Mouse (Mus musculus) midbrain, embryonic 14.5 days (tissue): ENCODE results near the gene Crip2. TPM values are rescaled to one million over a fixed set of nuclear protein-coding genes. Genes with fewer than 3 reads are reported as not detected.

ENCODE experiments used
- ATAC-seq: fragments of 200-750 bp; cut with Nextera tagmentation; 2 replicates; pipeline ENCODE4 v1.8.0; 2017; ENCODE audit warnings: moderate number of reproducible peaks, moderate library complexity; ENCODE audit not compliant: low FRiP score, low TSS enrichment
- DNase-seq: peaks from one replicate; pipeline ENCODE4 v3.0.0-alpha.2; 2015
- H3K27ac ChIP-seq: fragments of 300-500 bp; sonication (generic); replicated peaks from 2 replicates; pipeline ENCODE4 v1.5.1; 2014; ENCODE audit warnings: mild to moderate bottlenecking, low read depth, low read length, moderate library complexity
- H3K27me3 ChIP-seq: fragments of 300-500 bp; sonication (generic); 2 replicates; pipeline ENCODE4 v1.6.1; 2014; ENCODE audit warnings: low read length, control low read depth, mixed read lengths; ENCODE audit not compliant: control insufficient read depth, insufficient read depth
- H3K36me3 ChIP-seq: fragments of 300-500 bp; sonication (generic); 2 replicates; pipeline ENCODE4 v1.6.1; 2014; ENCODE audit warnings: low read length, control low read depth; ENCODE audit not compliant: control insufficient read depth, insufficient read depth
- H3K4me1 ChIP-seq: fragments of 300-500 bp; sonication (generic); 2 replicates; pipeline ENCODE4 v1.6.1; 2014; ENCODE audit warnings: mild to moderate bottlenecking, antibody characterized with exemption, low read length, control low read depth; ENCODE audit not compliant: control insufficient read depth, insufficient read depth
- H3K4me2 ChIP-seq: fragments of 300-500 bp; sonication (generic); 2 replicates; pipeline ENCODE4 v1.6.1; 2014; ENCODE audit warnings: mild to moderate bottlenecking, low read length, moderate library complexity
- H3K4me3 ChIP-seq: fragments of 300-500 bp; sonication (generic); replicated peaks from 2 replicates; pipeline ENCODE4 v1.5.1; 2014; ENCODE audit warnings: low read depth, low read length
- H3K9ac ChIP-seq: fragments of 300-500 bp; sonication (generic); replicated peaks from 2 replicates; pipeline ENCODE4 v1.6.1; 2014; ENCODE audit warnings: mild to moderate bottlenecking, low read length, moderate library complexity
- H3K9me3 ChIP-seq: fragments of 300-500 bp; sonication (generic); 2 replicates; pipeline ENCODE4 v1.6.1; 2016; ENCODE audit warnings: low read length, control low read depth, mixed read lengths; ENCODE audit not compliant: control insufficient read depth
- WGBS: fragments of 180-500 bp; shearing (Covaris S2); extraction: QIAGEN DNeasy Blood & Tissue Kit; methylation state at CpG from one replicate; pipeline ENCODE4 v1.1.7; 2014; 5-methylcytosine and 5-hydroxymethylcytosine counted together
- polyA plus RNA-seq: library from polyadenylated mRNA; unstranded; fragments of >200 nt; fragmentation: Nextera tagmentation; extraction: Ambion mirVana; gene quantifications from 2 replicates; pipeline ENCODE4 v1.2.1, GENCODE M21; 2014

Crip2 gene
- polyA plus RNA-seq, 1 experiment from 2014 or later: 297 TPM

DNA sequence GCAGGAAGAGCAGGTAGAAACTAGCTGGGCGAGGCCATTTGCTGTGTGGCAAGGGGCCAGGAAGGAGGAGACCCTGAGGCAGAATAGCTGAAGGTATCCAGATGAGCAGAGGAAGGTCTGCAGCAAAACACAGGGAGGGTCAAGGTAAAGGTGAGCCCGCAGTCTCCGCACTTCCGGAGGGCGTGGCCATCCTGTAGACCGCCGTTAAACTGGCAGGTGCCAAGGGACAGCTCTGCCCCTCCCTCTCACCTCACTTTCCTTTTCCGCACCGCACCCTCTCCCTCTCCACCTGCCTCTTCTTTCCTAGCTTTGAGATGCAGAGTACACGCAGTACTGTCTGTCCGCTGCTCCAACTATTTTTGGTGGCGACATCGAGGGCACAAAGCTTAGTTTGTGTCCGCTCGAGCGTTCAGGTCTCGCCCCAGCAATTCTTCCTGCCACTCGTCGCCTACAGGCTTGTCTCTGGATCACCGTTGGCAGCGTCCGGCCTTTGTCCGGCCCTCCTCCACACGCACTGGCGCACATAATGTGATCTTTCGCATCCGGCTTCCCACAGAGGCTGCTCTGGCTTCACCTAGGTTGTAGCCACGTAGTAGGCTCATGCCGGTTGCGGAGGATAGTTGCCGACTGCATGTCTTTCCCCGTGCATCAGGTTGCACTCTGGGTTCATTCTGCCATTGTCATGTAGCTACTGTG lies 15.2 kb downstream of the Crip2 start:
- Histone ChIP-seq H3K9ac (peak overlapping the region; percentile 47), H3K9me3 (no peaks in the 10 kb centered on the region), H3K4me1 (peaks cover 20% of the 10 kb centered on the region), H3K4me2 (peak overlapping the region; percentile 75), H3K36me3 (no peaks in the 10 kb centered on the region), H3K27me3 (peaks cover 14% of the 10 kb centered on the region; the same call in 1 of the 2 replicates), H3K27ac (peak overlapping the region; percentile 61), H3K4me3 (peak overlapping the region; percentile 61)
- WGBS: 5% methylated on average over 32 of the region's 32 CpGs
- DNase-seq (no peak), ATAC-seq (peak; percentile 3; the same call in 1 of the 2 replicates)

DNA sequence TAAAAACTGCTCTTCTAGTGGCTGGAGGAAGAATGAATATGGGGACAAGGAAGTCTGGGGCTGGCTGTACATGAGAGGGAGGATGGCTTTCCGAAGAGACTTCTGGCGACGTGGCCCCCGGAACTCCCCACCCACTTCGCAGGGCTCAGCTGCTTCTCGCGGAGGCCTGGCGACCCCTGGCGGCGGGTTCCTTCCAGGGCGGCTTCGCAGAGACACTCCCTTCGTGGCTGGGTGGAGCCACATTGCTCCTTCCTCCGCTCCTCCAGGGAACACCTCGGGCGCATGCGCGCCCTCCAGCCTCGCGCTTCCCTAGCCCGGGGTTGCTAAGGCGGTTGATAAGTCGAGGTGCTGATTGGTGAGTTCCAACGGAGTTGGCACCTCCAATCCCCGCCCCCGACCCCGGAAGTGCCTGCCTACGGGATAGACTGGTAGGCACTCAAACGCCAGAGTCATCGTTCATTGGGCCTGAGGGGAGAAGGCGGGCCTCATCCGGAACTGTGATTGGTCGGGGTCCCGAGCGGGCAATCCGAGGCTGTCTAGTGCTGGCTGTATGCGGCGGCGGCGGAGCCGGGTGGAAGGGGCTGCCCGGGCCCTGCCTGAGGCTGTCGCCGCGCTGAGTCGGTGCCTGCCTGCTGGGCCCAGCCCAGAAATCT lies 16.0 kb downstream of the Crip2 start, which contains the start of gene Tedc1:
TSS of gene Tedc1 (plus strand) at position 535 of the 653 bp plus-strand sequence.
- under 1% methylated on average over 46 of the region's 46 CpGs for WGBS

DNA sequence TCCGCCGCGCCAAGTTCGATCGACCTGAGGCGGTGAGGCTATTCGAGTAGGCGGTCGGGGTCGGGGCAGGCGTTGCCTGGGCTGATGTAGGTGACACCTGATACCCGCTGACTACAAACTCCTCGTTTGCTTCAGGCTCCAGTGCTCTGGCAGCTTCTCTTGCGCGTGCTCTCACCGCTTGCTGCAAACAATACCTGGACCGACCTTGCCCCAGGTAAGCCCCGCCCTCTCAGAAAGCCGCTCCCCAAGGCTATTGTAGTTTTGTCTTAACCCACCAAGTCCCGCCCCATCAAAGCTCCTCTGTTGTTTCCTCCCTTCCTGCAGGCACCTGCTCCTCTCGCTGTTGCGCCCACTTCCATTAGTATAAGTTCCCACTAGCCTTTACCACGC lies 16.5 kb downstream of the Crip2 start:
- Histone ChIP-seq H3K9ac (peak overlapping the region; percentile 48), H3K27me3 (peaks cover 5% of the 10 kb centered on the region; the same call in 1 of the 2 replicates), H3K36me3 (no peaks in the 10 kb centered on the region), H3K4me3 (peak overlapping the region; percentile 61), H3K27ac (no peak overlapping the region), H3K4me2 (peak overlapping the region; percentile 85), H3K4me1 (peaks cover 19% of the 10 kb centered on the region), H3K9me3 (no peaks in the 10 kb centered on the region)
- ATAC-seq: no peak
- no peak for DNase-seq
- under 1% methylated on average over 23 of the region's 23 CpGs for WGBS

More for the DNA sequence above, 16.0 kb downstream of the Crip2 start, which contains the start of gene Tedc1:
- ATAC-seq (peak; percentile 97), DNase-seq (peak; percentile 100)
- peak within 1 kb of the TSS; percentile 48 for H3K9ac ChIP-seq
- peak within 1 kb of the TSS; percentile 61 for H3K4me3 ChIP-seq
- peaks cover 20% of the 10 kb centered on the region for H3K4me1 ChIP-seq
- peaks cover 10% of the 10 kb centered on the region; the same call in 1 of the 2 replicates for H3K27me3 ChIP-seq
- peak within 1 kb of the TSS; percentile 85 for H3K4me2 ChIP-seq
- H3K27ac ChIP-seq: peak within 1 kb of the TSS; percentile 61
- no peaks in the 10 kb centered on the region for H3K36me3 ChIP-seq
- H3K9me3 ChIP-seq: no peaks in the 10 kb centered on the region

DNA sequence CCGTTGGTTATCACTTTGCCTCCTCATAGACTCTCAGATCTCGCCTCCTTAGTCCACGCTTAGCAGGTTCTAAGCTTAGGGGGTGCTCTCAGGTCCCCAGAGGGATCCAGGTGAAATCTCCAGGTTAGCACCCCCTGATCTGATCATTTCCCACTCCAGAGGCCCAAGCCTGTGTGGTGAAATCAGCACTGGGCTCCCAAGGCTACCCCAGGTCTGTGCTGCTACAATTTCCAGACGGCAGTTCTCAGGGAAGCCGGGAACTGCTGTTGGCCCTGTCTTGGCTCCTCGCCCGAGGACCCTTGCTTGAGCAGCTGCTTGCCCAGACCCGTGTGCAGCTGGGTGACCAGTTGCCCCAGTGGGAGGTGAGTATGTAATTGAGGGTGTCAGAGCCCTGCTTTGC lies 17.0 kb downstream of the Crip2 start:
- no peak for ATAC-seq
- 28% methylated on average over 8 of the region's 8 CpGs for WGBS
- Histone ChIP-seq H3K27me3 (peaks cover 4% of the 10 kb centered on the region; the same call in 1 of the 2 replicates), H3K4me1 (peaks cover 15% of the 10 kb centered on the region), H3K36me3 (0 out of 2 replicates have a peak, but pooled peaks cover 3% of the 10 kb centered on the region), H3K4me2 (peak overlapping the region; percentile 85), H3K9me3 (no peaks in the 10 kb centered on the region), H3K4me3 (peak overlapping the region; percentile 61), H3K27ac (no peak overlapping the region), H3K9ac (peak overlapping the region; percentile 48)
- no peak for DNase-seq

DNA sequence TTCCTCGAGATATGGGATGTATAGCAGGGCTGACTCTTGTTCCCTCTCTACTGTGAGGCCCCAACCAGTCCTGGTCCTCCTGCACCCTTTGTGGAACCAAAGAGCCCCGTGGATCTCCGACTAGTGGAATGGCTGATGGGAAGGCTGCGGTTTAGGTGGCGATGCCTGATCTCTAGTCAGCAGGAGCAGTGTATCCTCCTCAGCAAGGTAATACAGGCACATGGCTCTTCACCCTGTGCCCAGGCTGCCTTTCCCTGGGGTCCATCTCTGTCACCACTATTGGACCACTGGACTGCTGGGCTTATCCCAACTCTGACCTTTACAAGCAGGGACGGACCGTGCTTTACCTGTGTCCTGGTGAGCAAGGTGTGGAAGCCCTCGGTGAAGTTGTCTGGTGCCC lies 17.5 kb downstream of the Crip2 start:
- Histone ChIP-seq H3K27ac (no peak overlapping the region), H3K9ac (no peak overlapping the region), H3K4me2 (no peak overlapping the region; the same call in 1 of the 2 replicates), H3K9me3 (no peaks in the 10 kb centered on the region), H3K36me3 (0 out of 2 replicates have a peak, but pooled peaks cover 3% of the 10 kb centered on the region), H3K4me1 (peaks cover 14% of the 10 kb centered on the region), H3K27me3 (peaks cover 4% of the 10 kb centered on the region; the same call in 1 of the 2 replicates), H3K4me3 (no peak overlapping the region)
- WGBS: 93% methylated on average over 8 of the region's 8 CpGs
- DNase-seq (no peak), ATAC-seq (no peak)

DNA sequence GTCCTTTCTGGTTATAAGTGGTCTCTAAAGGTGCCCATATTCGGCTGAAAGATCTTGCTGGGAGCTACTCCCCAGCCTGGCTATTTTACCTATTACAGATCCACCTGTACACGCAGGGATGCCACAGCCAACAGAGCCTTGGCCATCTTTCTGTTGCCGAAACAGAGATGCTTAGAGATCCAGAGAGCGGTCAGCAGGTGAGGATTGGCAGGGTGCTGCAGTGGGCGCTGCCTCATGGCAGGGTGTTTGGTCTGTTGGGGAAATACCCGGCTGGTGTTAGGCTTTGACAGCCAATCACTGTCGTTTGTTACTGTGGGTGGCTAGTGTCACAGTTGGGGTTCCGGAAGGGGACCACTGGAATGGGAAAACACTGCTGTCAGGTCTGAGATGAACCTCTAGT lies 17.9 kb downstream of the Crip2 start:
- Histone ChIP-seq H3K4me3 (no peak overlapping the region), H3K9ac (no peak overlapping the region), H3K4me1 (peaks cover 14% of the 10 kb centered on the region), H3K4me2 (no peak overlapping the region), H3K27ac (no peak overlapping the region), H3K9me3 (no peaks in the 10 kb centered on the region), H3K36me3 (peaks cover 3% of the 10 kb centered on the region; the same call in 1 of the 2 replicates), H3K27me3 (peaks cover 4% of the 10 kb centered on the region; the same call in 1 of the 2 replicates)
- 93% methylated on average over 8 of the region's 8 CpGs for WGBS
- DNase-seq (no peak), ATAC-seq (no peak)

DNA sequence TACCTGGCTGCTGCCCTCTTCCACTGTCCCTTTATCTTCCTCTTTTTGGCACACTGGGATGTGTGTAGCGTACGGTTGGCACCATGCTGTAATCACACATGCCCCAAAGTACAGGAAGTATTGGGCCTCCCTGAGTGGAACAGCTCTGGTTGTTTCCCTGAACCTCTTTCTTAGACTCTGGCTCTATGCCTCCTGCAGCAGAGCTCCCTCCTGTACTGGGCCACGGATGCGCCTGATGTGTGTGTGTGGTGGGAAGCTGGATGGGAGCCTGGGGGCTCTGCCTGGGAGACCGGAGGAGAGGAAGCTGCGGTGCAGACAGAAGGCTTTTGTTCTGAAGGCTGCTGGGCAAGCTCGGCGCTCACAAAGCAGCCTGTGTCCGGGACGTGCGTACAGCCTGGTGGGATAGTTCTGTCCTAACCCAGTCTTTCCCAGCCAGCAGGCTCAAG lies 23.5 kb downstream of the Crip2 start:
- no peaks in the 10 kb centered on the region for H3K4me1 ChIP-seq
- DNase-seq (peak; percentile 46), ATAC-seq (peak; percentile 57)
- no peaks in the 10 kb centered on the region for H3K9me3 ChIP-seq
- H3K9ac ChIP-seq: no peak overlapping the region; the same call in 1 of the 2 replicates
- H3K4me3 ChIP-seq: no peak overlapping the region
- H3K27me3 ChIP-seq: no peaks in the 10 kb centered on the region
- peak overlapping the region; percentile 66 for H3K27ac ChIP-seq
- no peak overlapping the region for H3K4me2 ChIP-seq
- peaks cover 3% of the 10 kb centered on the region; the same call in 1 of the 2 replicates for H3K36me3 ChIP-seq
- WGBS: 81% methylated on average over 11 of the region's 11 CpGs

DNA sequence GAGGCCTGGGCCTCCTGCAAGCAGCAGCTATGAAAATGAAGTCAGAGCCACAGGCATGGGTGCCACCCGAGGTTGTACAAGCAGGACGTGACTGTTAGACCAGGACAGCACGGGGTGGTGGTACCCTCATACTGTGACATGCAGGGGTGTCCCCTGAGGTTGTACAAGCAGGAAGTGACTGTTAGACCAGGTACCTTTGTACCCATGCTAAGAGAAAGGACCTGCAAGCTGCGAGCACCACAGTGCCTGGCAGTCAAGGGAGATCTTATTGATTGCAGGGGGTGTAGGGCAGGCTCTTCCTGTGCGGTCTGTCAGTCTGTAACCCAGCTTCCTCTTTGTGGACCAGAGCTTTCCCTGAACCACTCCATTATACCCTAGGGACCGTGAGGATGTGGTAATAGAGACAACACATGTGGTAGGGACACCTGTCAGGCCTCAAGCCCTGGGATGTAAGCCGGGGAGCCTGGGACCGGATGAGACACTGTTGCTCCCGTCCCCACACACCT lies 28.0 kb downstream of the Crip2 start:
- H3K4me1 ChIP-seq: no peaks in the 10 kb centered on the region
- ATAC-seq: no peak

More for the DNA sequence above, 28.0 kb downstream of the Crip2 start:
- Histone ChIP-seq H3K36me3 (no peaks in the 10 kb centered on the region; the same call in 1 of the 2 replicates), H3K9me3 (no peaks in the 10 kb centered on the region), H3K4me2 (no peak overlapping the region), H3K9ac (no peak overlapping the region), H3K27ac (no peak overlapping the region), H3K4me3 (no peak overlapping the region), H3K27me3 (no peaks in the 10 kb centered on the region)
- 84% methylated on average over 9 of the region's 9 CpGs for WGBS
- DNase-seq: no peak
